Mouse (Mus musculus) lung, postnatal 0 days (tissue): Measurements from ENCODE around the gene Pdlim1. TPM values are rescaled to one million over a fixed set of nuclear protein-coding genes. Genes with fewer than 3 reads are reported as not detected.

Experiments used
- ATAC-seq: fragments of 200-750 bp; cut with Nextera tagmentation; 2 replicates; pipeline ENCODE4 v1.8.0; 2017; ENCODE audit warnings: moderate library complexity
- DNase-seq: peaks from one replicate; pipeline ENCODE4 v3.0.0-alpha.2; 2016; ENCODE audit warnings: low spot score
- H3K27ac ChIP-seq: fragments of 300-500 bp; sonication (generic); 2 replicates; pipeline ENCODE4 v1.5.1; 2014; ENCODE audit warnings: antibody characterized with exemption, mild to moderate bottlenecking, low read length, mixed read lengths
- H3K27me3 ChIP-seq: fragments of 300-500 bp; sonication (generic); replicated peaks from 2 replicates; pipeline ENCODE4 v1.6.1; 2014; ENCODE audit warnings: low read length, mixed read lengths; ENCODE audit not compliant: insufficient read depth
- H3K36me3 ChIP-seq: fragments of 300-500 bp; sonication (generic); 2 replicates; pipeline ENCODE4 v1.6.1; 2014; ENCODE audit warnings: low read length, mixed read lengths; ENCODE audit not compliant: insufficient read depth
- H3K4me1 ChIP-seq: fragments of 300-500 bp; sonication (generic); 2 replicates; pipeline ENCODE4 v1.6.1; 2014; ENCODE audit warnings: antibody characterized with exemption, low read depth, low read length, mixed read lengths; ENCODE audit not compliant: insufficient read depth
- H3K4me2 ChIP-seq: fragments of 300-500 bp; sonication (generic); replicated peaks from 2 replicates; pipeline ENCODE4 v1.6.1; 2014; ENCODE audit warnings: low read depth, mild to moderate bottlenecking, low read length, moderate library complexity, mixed read lengths
- H3K4me3 ChIP-seq: fragments of 300-500 bp; sonication (generic); 2 replicates; pipeline ENCODE4 v1.5.1; 2014; ENCODE audit warnings: low read depth, low read length
- H3K9ac ChIP-seq: fragments of 300-500 bp; sonication (generic); replicated peaks from 2 replicates; pipeline ENCODE4 v1.6.1; 2014; ENCODE audit warnings: low read depth, mild to moderate bottlenecking
- H3K9me3 ChIP-seq: fragments of 300-500 bp; sonication (generic); 2 replicates; pipeline ENCODE4 v1.6.1; 2016; ENCODE audit warnings: low read length, mixed read lengths
- CTCF ChIP-seq: IDR thresholded peaks from 2 replicates; pipeline ENCODE4 v1.5.1; 2016; ENCODE audit warnings: antibody characterized with exemption, mild to moderate bottlenecking
- EP300 ChIP-seq: IDR thresholded peaks from 2 replicates; pipeline ENCODE4 v1.6.1; 2016; ENCODE audit warnings: antibody characterized with exemption, mild to moderate bottlenecking, control low read depth
- WGBS: fragments of 180-500 bp; shearing (Covaris S2); extraction: QIAGEN DNeasy Blood & Tissue Kit; methylation state at CpG from one replicate; pipeline ENCODE4 v1.1.7; 2014; 5-methylcytosine and 5-hydroxymethylcytosine counted together
- polyA plus RNA-seq: library from polyadenylated mRNA; unstranded; fragments of >200 nt; fragmentation: Nextera tagmentation; extraction: Ambion mirVana; gene quantifications from 2 replicates; pipeline ENCODE4 v1.2.1, GENCODE M21; 2015

Pdlim1 gene
- polyA plus RNA-seq, 1 experiment from 2014 or later = 147 TPM

GRCm38 (mm10) chr19:40246646-40247267 is 24.9 kb downstream of the Pdlim1 start:
- Histone ChIP-seq H3K9me3 (no peaks in the 10 kb centered on the region), H3K4me2 (no peak overlapping the region), H3K9ac (no peak overlapping the region), H3K27ac (no peak overlapping the region), H3K36me3 (no peaks in the 10 kb centered on the region), H3K27me3 (no peaks in the 10 kb centered on the region), H3K4me1 (no peaks in the 10 kb centered on the region), H3K4me3 (no peak overlapping the region)
- ATAC-seq (no peak; the same call in 1 of the 2 replicates), DNase-seq (no peak)
- WGBS = 92% methylated on average over 7 of the region's 7 CpGs
- no peak for TF ChIP-seq EP300
- no peak for TF ChIP-seq CTCF

- 41% methylated on average over 14 of the region's 14 CpGs for WGBS
- H3K27me3 ChIP-seq = no peaks in the 10 kb centered on the region
- DNase-seq (peak; percentile 61), ATAC-seq (peak; percentile 85)
- no peak overlapping the region for H3K9ac ChIP-seq
- no peaks in the 10 kb centered on the region for H3K4me1 ChIP-seq
- peak overlapping the region; percentile 69 for H3K27ac ChIP-seq
- H3K4me2 ChIP-seq = no peak overlapping the region
- no peaks in the 10 kb centered on the region for H3K36me3 ChIP-seq
- no peaks in the 10 kb centered on the region for H3K9me3 ChIP-seq
- TF ChIP-seq CTCF = no peak
- TF ChIP-seq EP300 = no peak
- no peak overlapping the region for H3K4me3 ChIP-seq
These were observed 30.6 kb downstream of the Pdlim1 start for GRCm38 (mm10) chr19:40240838-40241689.

- H3K27ac ChIP-seq = no peak overlapping the region
- no peak overlapping the region for H3K9ac ChIP-seq
- no peak overlapping the region for H3K4me3 ChIP-seq
- H3K4me2 ChIP-seq = no peak overlapping the region
- no peak for ATAC-seq
- no peaks in the 10 kb centered on the region for H3K9me3 ChIP-seq
- 82% methylated on average over 6 of the region's 6 CpGs for WGBS
- DNase-seq = no peak
- H3K4me1 ChIP-seq = no peaks in the 10 kb centered on the region
- no peaks in the 10 kb centered on the region for H3K27me3 ChIP-seq
- no peaks in the 10 kb centered on the region for H3K36me3 ChIP-seq
- TF ChIP-seq EP300 (no peak), CTCF (no peak)
These were observed 31.3 kb downstream of the Pdlim1 start for GRCm38 (mm10) chr19:40240360-40240759.

GRCm38 (mm10) chr19:40238175-40238850 is 33.3 kb downstream of the Pdlim1 start:
- H3K36me3 ChIP-seq = no peaks in the 10 kb centered on the region
- no peak overlapping the region for H3K4me3 ChIP-seq
- WGBS = 78% methylated on average over 6 of the region's 6 CpGs
- TF ChIP-seq EP300 = no peak
- TF ChIP-seq CTCF = no peak
- no peak overlapping the region for H3K4me2 ChIP-seq
- ATAC-seq (no peak), DNase-seq (no peak)
- no peaks in the 10 kb centered on the region for H3K4me1 ChIP-seq
- H3K9ac ChIP-seq = no peak overlapping the region
- no peaks in the 10 kb centered on the region for H3K27me3 ChIP-seq
- no peak overlapping the region for H3K27ac ChIP-seq
- H3K9me3 ChIP-seq = no peaks in the 10 kb centered on the region

GRCm38 (mm10) chr19:40232560-40232959 is 39.1 kb downstream of the Pdlim1 start:
- no peaks in the 10 kb centered on the region for H3K4me1 ChIP-seq
- no peak for ATAC-seq

More at GRCm38 (mm10) chr19:40232560-40232959, 39.1 kb downstream of the Pdlim1 start:
- Histone ChIP-seq H3K36me3 (no peaks in the 10 kb centered on the region), H3K9ac (no peak overlapping the region), H3K27me3 (no peaks in the 10 kb centered on the region), H3K27ac (no peak overlapping the region), H3K4me3 (no peak overlapping the region), H3K9me3 (no peaks in the 10 kb centered on the region), H3K4me2 (no peak overlapping the region)
- 93% methylated on average over 2 of the region's 2 CpGs for WGBS
- no peak for TF ChIP-seq CTCF
- no peak for TF ChIP-seq EP300
- DNase-seq = no peak
